24 mouse cellular contexts compared by ENCODE assay signal in the genomic region with DNA sequence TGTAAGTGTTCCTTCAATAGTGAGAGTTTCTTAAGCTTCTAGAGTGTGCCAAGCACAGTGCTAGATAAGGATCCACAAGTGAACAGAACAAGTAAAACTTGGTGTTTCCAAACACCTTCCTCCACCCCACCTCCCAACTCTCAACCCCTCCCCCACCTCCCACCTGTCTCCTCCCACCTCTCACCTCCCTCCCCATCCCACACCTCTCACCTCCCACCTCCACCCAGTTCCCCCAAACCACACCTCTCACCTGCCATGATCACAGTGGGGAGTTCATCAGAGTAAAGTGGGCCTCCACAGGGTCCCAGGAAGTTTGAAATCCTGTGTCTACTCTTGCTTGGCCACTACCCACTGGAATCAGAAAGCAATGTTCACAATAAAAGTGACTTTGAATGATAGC. TPM values are rescaled to one million over a fixed set of nuclear protein-coding genes. Genes with fewer than 3 reads are reported as not detected.
DNase-seq lines count a peak whose midpoint lies in the region; ATAC-seq and TF ChIP-seq lines count a peak whose summit lies in the region.
"Had no signal": no experiment of that assay in that cellular context is flagged by ENCODE, and none has a peak within 500 bp of the region (broad histone marks: within the 10 kb centered on the region; RNA-seq: fewer than 3 reads in every experiment).

No protein-coding gene starts in this region.

- peak; percentile 32 for DNase-seq in heart, postnatal 0 days (ENCODE audit: low spot score)
- DNase-seq in lung, postnatal 0 days (ENCODE audit: low spot score), result peak; percentile 61
- DNase-seq in lung, postnatal 4 days, result no peak
- DNase-seq in cerebellum, adult 18-20 months, result no peak
- DNase-seq: adrenal gland, adult 2 months; adrenal gland, postnatal 10 days; adrenal gland, postnatal 25 days; cerebellum, adult 11 months; cerebellum, adult 2 months; cerebellum, adult 9-10 months; cerebellum, postnatal 10 days; cerebellum, postnatal 25 days; forebrain, postnatal 0 days had no signal

- no peak overlapping the region for H3K4me2 ChIP-seq in heart, postnatal 0 days (ENCODE audit: low read depth, low read length)
- H3K4me2 ChIP-seq in heart, embryonic 11.5 days, result no peak overlapping the region
- H3K4me2 ChIP-seq in lung, postnatal 0 days (replicated peaks; ENCODE audit: low read depth, low read length), result no peak overlapping the region
- H3K4me2 ChIP-seq: embryonic facial prominence, embryonic 12.5 days; forebrain, embryonic 13.5 days; forebrain, embryonic 15.5 days had no signal

- ATAC-seq in heart, postnatal 0 days (ENCODE audit: insufficient read depth, low read depth), result no peak
- no peak for ATAC-seq in heart, embryonic 11.5 days (replicated peaks; ENCODE audit: insufficient number of reproducible peaks, low FRiP score, low TSS enrichment)
- ATAC-seq in lung, postnatal 0 days, result peak; percentile 20
- ATAC-seq in megakaryocyte-erythroid progenitor cell, adult 5-6 weeks (replicated peaks; ENCODE audit: low FRiP score, low TSS enrichment, poor library complexity, severe bottlenecking), result no peak
- ATAC-seq: forebrain, embryonic 13.5 days; forebrain, embryonic 15.5 days; forebrain, postnatal 0 days; Patski had no signal

- no peaks in the 10 kb centered on the region for H3K79me2 ChIP-seq in macrophage (ENCODE audit: inconsistent target)

- no peak overlapping the region for H3K9ac ChIP-seq in heart, postnatal 0 days (replicated peaks; ENCODE audit: low read depth, low read length)
- no peak overlapping the region for H3K9ac ChIP-seq in heart, embryonic 11.5 days (ENCODE audit: low read depth, low read length)
- H3K9ac ChIP-seq in lung, postnatal 0 days (replicated peaks; ENCODE audit: low read depth), result no peak overlapping the region
- H3K9ac ChIP-seq: embryonic facial prominence, embryonic 12.5 days; forebrain, embryonic 13.5 days; forebrain, embryonic 15.5 days; forebrain, postnatal 0 days had no signal

- TF ChIP-seq CTCF in heart, postnatal 0 days (IDR thresholded peaks at IDR 0.05; ENCODE audit: low read depth), result no peak
- no peak for TF ChIP-seq CTCF in lung, postnatal 0 days (IDR thresholded peaks at IDR 0.05)
- TF ChIP-seq CTCF in bone marrow, adult 2 months (IDR thresholded peaks at IDR 0.05; ENCODE audit: control insufficient read depth, insufficient read depth, low read length), result no peak

- no peaks in the 10 kb centered on the region for H3K9me3 ChIP-seq in heart, postnatal 0 days (replicated peaks; ENCODE audit: control insufficient read depth, low read length)
- no peaks in the 10 kb centered on the region for H3K9me3 ChIP-seq in heart, embryonic 11.5 days (replicated peaks; ENCODE audit: control insufficient read depth, low read length)
- H3K9me3 ChIP-seq in lung, postnatal 0 days (ENCODE audit: low read length), result no peaks in the 10 kb centered on the region
- H3K9me3 ChIP-seq: embryonic facial prominence, embryonic 10.5 days; embryonic facial prominence, embryonic 12.5 days; forebrain, embryonic 13.5 days; forebrain, embryonic 15.5 days had no signal

- no peak for TF ChIP-seq POLR2A in bone marrow, adult 2 months (IDR thresholded peaks at IDR 0.05; ENCODE audit: borderline replicate concordance, control insufficient read depth, low read depth, low read length)

- H3K27ac ChIP-seq in heart, postnatal 0 days (ENCODE audit: low read depth), result no peak overlapping the region
- no peak overlapping the region for H3K27ac ChIP-seq in heart, embryonic 11.5 days (ENCODE audit: low read depth, low read length)
- no peak overlapping the region for H3K27ac ChIP-seq in lung, postnatal 0 days (ENCODE audit: low read length)
- peak overlapping the region; percentile 41 for H3K27ac ChIP-seq in bone marrow, adult 2 months (ENCODE audit: control insufficient read depth, insufficient read depth, low read depth, low read length, poor library complexity)
- H3K27ac ChIP-seq in macrophage, result peak overlapping the region; percentile 78
- H3K27ac ChIP-seq: embryonic facial prominence, embryonic 10.5 days; embryonic facial prominence, embryonic 12.5 days; forebrain, embryonic 13.5 days; forebrain, embryonic 15.5 days had no signal

- TF ChIP-seq EP300 in heart, postnatal 0 days (IDR thresholded peaks at IDR 0.05; ENCODE audit: low read depth), result no peak
- no peak for TF ChIP-seq EP300 in lung, postnatal 0 days (IDR thresholded peaks at IDR 0.05)

- H3K36me3 ChIP-seq in heart, postnatal 0 days (replicated peaks; ENCODE audit: control insufficient read depth, insufficient read depth, low read length), result no peaks in the 10 kb centered on the region
- H3K36me3 ChIP-seq in heart, embryonic 11.5 days (ENCODE audit: control insufficient read depth, insufficient read depth, low read length), result no peaks in the 10 kb centered on the region
- H3K36me3 ChIP-seq in lung, postnatal 0 days (ENCODE audit: insufficient read depth, low read length), result no peaks in the 10 kb centered on the region
- H3K36me3 ChIP-seq in macrophage (ENCODE audit: inconsistent target), result no peaks in the 10 kb centered on the region
- H3K36me3 ChIP-seq: embryonic facial prominence, embryonic 10.5 days; embryonic facial prominence, embryonic 12.5 days; forebrain, embryonic 15.5 days; G1E had no signal

- no peak overlapping the region for H3K4me3 ChIP-seq in heart, postnatal 0 days (ENCODE audit: low read depth, low read length)
- H3K4me3 ChIP-seq in heart, embryonic 11.5 days (ENCODE audit: low read depth, low read length), result no peak overlapping the region
- H3K4me3 ChIP-seq in lung, postnatal 0 days (ENCODE audit: low read depth, low read length), result no peak overlapping the region
- H3K4me3 ChIP-seq in bone marrow, adult 2 months (replicated peaks; ENCODE audit: control insufficient read depth, low read depth, low read length), result no peak overlapping the region
- no peak overlapping the region for H3K4me3 ChIP-seq in macrophage (ENCODE audit: inconsistent target)
- H3K4me3 ChIP-seq: embryonic facial prominence, embryonic 10.5 days; embryonic facial prominence, embryonic 12.5 days; forebrain, embryonic 13.5 days; forebrain, embryonic 15.5 days had no signal

- 0 out of 2 replicates have a peak, but pooled peaks cover 2% of the 10 kb centered on the region for H3K4me1 ChIP-seq in heart, postnatal 0 days (ENCODE audit: control insufficient read depth, insufficient read depth)
- 0 out of 2 replicates have a peak, but pooled peaks cover 4% of the 10 kb centered on the region for H3K4me1 ChIP-seq in heart, embryonic 11.5 days (ENCODE audit: control insufficient read depth, insufficient read depth, low read length)
- H3K4me1 ChIP-seq in lung, postnatal 0 days (ENCODE audit: insufficient read depth, low read depth, low read length), result peaks cover 3% of the 10 kb centered on the region; the same call in 1 of the 2 replicates
- H3K4me1 ChIP-seq in bone marrow, adult 2 months (ENCODE audit: control insufficient read depth, insufficient read depth, low read length), result peaks cover 6% of the 10 kb centered on the region

- no peaks in the 10 kb centered on the region for H3K27me3 ChIP-seq in heart, postnatal 0 days (ENCODE audit: control insufficient read depth, insufficient read depth, low read length)
- no peaks in the 10 kb centered on the region for H3K27me3 ChIP-seq in heart, embryonic 11.5 days (ENCODE audit: control insufficient read depth, insufficient read depth, low read length)
- H3K27me3 ChIP-seq in lung, postnatal 0 days (replicated peaks; ENCODE audit: insufficient read depth, low read length), result no peaks in the 10 kb centered on the region
- H3K27me3 ChIP-seq: forebrain, embryonic 13.5 days; forebrain, embryonic 15.5 days; Patski had no signal

RNA-seq across cellular contexts. Expression of gene Slc37a1, which starts 3.7 kb away (rescaled TPM):
- total RNA-seq in heart, postnatal 0 days (2014; rRNA removed; ENCODE audit: low replicate concordance), result 16.8 and 37.9 TPM in 2 replicates
- 9.7 and 13.5 TPM in 2 replicates for polyA plus RNA-seq in heart, postnatal 0 days (2015; fragmentation: Nextera tagmentation; extraction: Ambion mirVana)
- polyA plus RNA-seq in heart, embryonic 11.5 days (2014; fragmentation: Nextera tagmentation; extraction: Ambion mirVana), result 4.6 TPM in 2 replicates
- 25.2 and 33.9 TPM in 2 replicates for polyA plus RNA-seq in lung, postnatal 0 days (2015; fragmentation: Nextera tagmentation; extraction: Ambion mirVana)
- polyA plus RNA-seq in bone marrow, adult 2 months (2011; ENCODE audit: insufficient read depth, insufficient read length, low replicate concordance, missing spikeins), result 5.5 and 21.9 TPM in 2 replicates
- 10 to 100 TPM in 22 of 26 experiments, 1 to 10 TPM in 4; 3.0 to 79.5 (median 25.7) TPM for total RNA-seq in macrophage (2018; cell fraction: chromatin; rRNA removed)
- 10 to 100 TPM in 11 of 26 experiments, 1 to 10 TPM in 15; 4.6 to 14.2 (median 9.4) TPM for total RNA-seq in macrophage (2018; cell fraction: cytosol; rRNA removed)
- 10 to 100 TPM in 25 of 26 experiments, 1 to 10 TPM in 1; 9.2 to 42.3 (median 22.1) TPM for total RNA-seq in macrophage (2018; cell fraction: nucleus; rRNA removed)
- 6.0 to 11.0 TPM (median 7.9 TPM) in 3 replicates for polyA plus RNA-seq in macrophage (2018)
- total RNA-seq in megakaryocyte-erythroid progenitor cell, adult 5-6 weeks (2014; fragmentation: Nextera tagmentation), result 7.8 and 13.8 TPM in 2 replicates
- total RNA-seq in megakaryocyte-erythroid progenitor cell, adult 5-6 weeks (2017), result 3.6 and 8.6 TPM in 2 replicates
- polyA plus RNA-seq: G1E had no signal

RNA-seq across cellular contexts. Expression of gene Rsph1, which starts 13.1 kb away (rescaled TPM):
- 0.27 TPM in 1 of 2 replicates, not detected in the other for total RNA-seq in heart, postnatal 0 days (2014; rRNA removed; ENCODE audit: low replicate concordance)
- 1.6 and 2.3 TPM in 2 replicates for polyA plus RNA-seq in heart, postnatal 0 days (2015; fragmentation: Nextera tagmentation; extraction: Ambion mirVana)
- polyA plus RNA-seq in heart, embryonic 11.5 days (2014; fragmentation: Nextera tagmentation; extraction: Ambion mirVana), result 1.7 and 1.9 TPM in 2 replicates
- 21.4 and 25.2 TPM in 2 replicates for polyA plus RNA-seq in lung, postnatal 0 days (2015; fragmentation: Nextera tagmentation; extraction: Ambion mirVana)
- polyA plus RNA-seq in bone marrow, adult 2 months (2011; ENCODE audit: insufficient read depth, insufficient read length, low replicate concordance, missing spikeins), result 5.8 and 10.4 TPM in 2 replicates
- total RNA-seq in macrophage (2018; cell fraction: chromatin; rRNA removed), result not detected
- under 1 TPM in 16 of 26 experiments, not detected in 10; 0.14 to 0.65 (median 0.35) TPM for total RNA-seq in macrophage (2018; cell fraction: cytosol; rRNA removed)
- not detected for total RNA-seq in macrophage (2018; cell fraction: nucleus; rRNA removed)
- 0.33 to 0.92 TPM (median 0.59 TPM) in 3 replicates for polyA plus RNA-seq in macrophage (2018)
- 6.8 TPM in 1 of 2 replicates, not detected in the other for total RNA-seq in megakaryocyte-erythroid progenitor cell, adult 5-6 weeks (2014; fragmentation: Nextera tagmentation)
- 0.95 TPM in 1 of 2 replicates, not detected in the other for total RNA-seq in megakaryocyte-erythroid progenitor cell, adult 5-6 weeks (2017)
- total RNA-seq: CH12.LX, G1E had no signal
- polyA plus RNA-seq: G1E had no signal

Comparison
In these comparisons a context has a peak if more than half of its experiments do, and no peak if none do; other contexts are left out.
1. DNase-seq: peak in heart, postnatal 0 days (single experiment) and lung, postnatal 0 days (single experiment); none in lung, postnatal 4 days (0 of 2) and cerebellum, adult 18-20 months (0 of 2).
2. H3K27ac ChIP-seq: peak in bone marrow, adult 2 months (single experiment) and macrophage (single experiment); none in heart, postnatal 0 days (single experiment), heart, embryonic 11.5 days (single experiment) and lung, postnatal 0 days (single experiment).